Mouse (Mus musculus): ENCODE results near the gene Trim43a. TPM values are rescaled to one million over a fixed set of nuclear protein-coding genes. Genes with fewer than 3 reads are reported as not detected.

Gene Trim43a
- total and polyA plus RNA-seq, 2 experiments from 2014 or later: 0.14 TPM; not detected in 1

- no peak for DNase-seq (ENCODE audit: low spot score)
- 56% methylated on average over 8 of the region's 8 CpGs for WGBS
- H3K36me3 ChIP-seq (replicated peaks; ENCODE audit: control insufficient read depth, insufficient read depth, low read length): no peaks in the 10 kb centered on the region
- H3K27ac ChIP-seq (ENCODE audit: low read depth): no peak overlapping the region
- no peak for ATAC-seq (ENCODE audit: insufficient read depth, low read depth)
- no peaks in the 10 kb centered on the region for H3K9me3 ChIP-seq (replicated peaks; ENCODE audit: control insufficient read depth, low read length)
- no peak overlapping the region for H3K4me3 ChIP-seq (ENCODE audit: low read depth, low read length)
- no peak overlapping the region for H3K4me2 ChIP-seq (ENCODE audit: low read depth, low read length)
- TF ChIP-seq CTCF (IDR thresholded peaks at IDR 0.05; ENCODE audit: low read depth) (no peak), EP300 (IDR thresholded peaks at IDR 0.05; ENCODE audit: low read depth) (no peak)
- no peaks in the 10 kb centered on the region for H3K27me3 ChIP-seq (ENCODE audit: control insufficient read depth, insufficient read depth, low read length)
- no peak overlapping the region for H3K9ac ChIP-seq (replicated peaks; ENCODE audit: low read depth, low read length)
- peaks cover 15% of the 10 kb centered on the region for H3K4me1 ChIP-seq (ENCODE audit: control insufficient read depth, insufficient read depth)
Measured at GRCm38 (mm10) chr9:88546657-88547056, 34.0 kb upstream of the Trim43a start.

GRCm38 (mm10) chr9:88547270-88547669 is 33.4 kb upstream of the Trim43a start:
- TF ChIP-seq EP300 (IDR thresholded peaks at IDR 0.05; ENCODE audit: low read depth) (no peak), CTCF (IDR thresholded peaks at IDR 0.05; ENCODE audit: low read depth) (peak; percentile 48)
- Histone ChIP-seq H3K27me3 (ENCODE audit: control insufficient read depth, insufficient read depth, low read length) (no peaks in the 10 kb centered on the region), H3K27ac (ENCODE audit: low read depth) (peak overlapping the region; percentile 35; the same call in 1 of the 2 replicates), H3K4me3 (ENCODE audit: low read depth, low read length) (peak overlapping the region; percentile 91), H3K9me3 (replicated peaks; ENCODE audit: control insufficient read depth, low read length) (no peaks in the 10 kb centered on the region), H3K36me3 (replicated peaks; ENCODE audit: control insufficient read depth, insufficient read depth, low read length) (no peaks in the 10 kb centered on the region), H3K4me1 (ENCODE audit: control insufficient read depth, insufficient read depth) (peaks cover 15% of the 10 kb centered on the region), H3K4me2 (ENCODE audit: low read depth, low read length) (peak overlapping the region; percentile 84), H3K9ac (replicated peaks; ENCODE audit: low read depth, low read length) (no peak overlapping the region)
- 25% methylated on average over 7 of the region's 7 CpGs for WGBS
- DNase-seq (ENCODE audit: low spot score): peak; percentile 65
- peak; percentile 76 for ATAC-seq (ENCODE audit: insufficient read depth, low read depth)

GRCm38 (mm10) chr9:88547851-88548613 is 32.7 kb upstream of the Trim43a start, which contains the start of gene Zfp949:
TSS of gene Zfp949 (plus strand) at chr9:88548020.
- peak; percentile 84 for DNase-seq (ENCODE audit: low spot score)
- 1% methylated on average over 30 of the region's 30 CpGs for WGBS

DNA sequence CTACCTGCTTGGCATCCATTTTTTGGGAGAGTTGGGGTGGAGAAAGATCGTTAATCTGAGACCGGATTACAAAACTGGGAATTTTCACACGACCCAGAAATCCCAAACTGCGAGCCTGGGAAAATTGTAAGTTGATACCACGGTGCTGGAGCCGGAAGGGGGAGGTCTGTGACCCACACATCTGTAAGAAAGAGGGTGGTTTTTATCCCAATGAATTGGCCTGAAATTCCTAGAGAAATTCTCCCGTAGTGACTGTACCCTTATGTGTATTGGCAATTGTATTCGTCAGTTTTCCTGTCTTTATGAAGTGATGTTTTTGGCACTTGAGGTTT is 32.1 kb upstream of the Trim43a start:
- H3K9ac ChIP-seq (replicated peaks; ENCODE audit: low read depth, low read length): peak overlapping the region; percentile 78
- H3K9me3 ChIP-seq (replicated peaks; ENCODE audit: control insufficient read depth, low read length): no peaks in the 10 kb centered on the region
- DNase-seq (ENCODE audit: low spot score): no peak
- WGBS: 3% methylated on average over 8 of the region's 8 CpGs
- no peak for ATAC-seq (ENCODE audit: insufficient read depth, low read depth)
- H3K27ac ChIP-seq (ENCODE audit: low read depth): peak overlapping the region; percentile 85
- no peak for TF ChIP-seq EP300 (IDR thresholded peaks at IDR 0.05; ENCODE audit: low read depth)
- no peak for TF ChIP-seq CTCF (IDR thresholded peaks at IDR 0.05; ENCODE audit: low read depth)
- H3K4me1 ChIP-seq (ENCODE audit: control insufficient read depth, insufficient read depth): peaks cover 15% of the 10 kb centered on the region
- H3K36me3 ChIP-seq (replicated peaks; ENCODE audit: control insufficient read depth, insufficient read depth, low read length): no peaks in the 10 kb centered on the region
- peak overlapping the region; percentile 84 for H3K4me2 ChIP-seq (ENCODE audit: low read depth, low read length)
- peak overlapping the region; percentile 91 for H3K4me3 ChIP-seq (ENCODE audit: low read depth, low read length)
- H3K27me3 ChIP-seq (ENCODE audit: control insufficient read depth, insufficient read depth, low read length): no peaks in the 10 kb centered on the region

More at GRCm38 (mm10) chr9:88547851-88548613, 32.7 kb upstream of the Trim43a start, which contains the start of gene Zfp949:
- no peaks in the 10 kb centered on the region for H3K27me3 ChIP-seq (ENCODE audit: control insufficient read depth, insufficient read depth, low read length)
- H3K4me2 ChIP-seq (ENCODE audit: low read depth, low read length): peak within 1 kb of the TSS; percentile 84
- peak within 1 kb of the TSS; percentile 85 for H3K27ac ChIP-seq (ENCODE audit: low read depth)
- peak within 1 kb of the TSS; percentile 78 for H3K9ac ChIP-seq (replicated peaks; ENCODE audit: low read depth, low read length)
- no peaks in the 10 kb centered on the region for H3K9me3 ChIP-seq (replicated peaks; ENCODE audit: control insufficient read depth, low read length)
- peak; percentile 91 for ATAC-seq (ENCODE audit: insufficient read depth, low read depth)
- H3K4me3 ChIP-seq (ENCODE audit: low read depth, low read length): peak within 1 kb of the TSS; percentile 91
- H3K36me3 ChIP-seq (replicated peaks; ENCODE audit: control insufficient read depth, insufficient read depth, low read length): no peaks in the 10 kb centered on the region
- H3K4me1 ChIP-seq (ENCODE audit: control insufficient read depth, insufficient read depth): peaks cover 15% of the 10 kb centered on the region
- TF ChIP-seq CTCF (IDR thresholded peaks at IDR 0.05; ENCODE audit: low read depth) (no peak), EP300 (IDR thresholded peaks at IDR 0.05; ENCODE audit: low read depth) (no peak)

- H3K4me2 ChIP-seq (ENCODE audit: low read depth, low read length): no peak overlapping the region
- peaks cover 15% of the 10 kb centered on the region for H3K4me1 ChIP-seq (ENCODE audit: control insufficient read depth, insufficient read depth)
- no peak for ATAC-seq (ENCODE audit: insufficient read depth, low read depth)
- DNase-seq (ENCODE audit: low spot score): no peak
- H3K27me3 ChIP-seq (ENCODE audit: control insufficient read depth, insufficient read depth, low read length): no peaks in the 10 kb centered on the region
- TF ChIP-seq EP300 (IDR thresholded peaks at IDR 0.05; ENCODE audit: low read depth) (no peak), CTCF (IDR thresholded peaks at IDR 0.05; ENCODE audit: low read depth) (no peak)
- H3K4me3 ChIP-seq (ENCODE audit: low read depth, low read length): no peak overlapping the region
- WGBS: 96% methylated on average over 14 of the region's 14 CpGs
- H3K27ac ChIP-seq (ENCODE audit: low read depth): no peak overlapping the region
- no peaks in the 10 kb centered on the region for H3K9me3 ChIP-seq (replicated peaks; ENCODE audit: control insufficient read depth, low read length)
- H3K36me3 ChIP-seq (replicated peaks; ENCODE audit: control insufficient read depth, insufficient read depth, low read length): peaks cover 7% of the 10 kb centered on the region
- H3K9ac ChIP-seq (replicated peaks; ENCODE audit: low read depth, low read length): no peak overlapping the region
Measured at GRCm38 (mm10) chr9:88553071-88553470, 27.6 kb upstream of the Trim43a start.

All from heart, postnatal 0 days (tissue).